Mouse (Mus musculus): ENCODE results near the gene Adcy5.

Gene Adcy5

DNA sequence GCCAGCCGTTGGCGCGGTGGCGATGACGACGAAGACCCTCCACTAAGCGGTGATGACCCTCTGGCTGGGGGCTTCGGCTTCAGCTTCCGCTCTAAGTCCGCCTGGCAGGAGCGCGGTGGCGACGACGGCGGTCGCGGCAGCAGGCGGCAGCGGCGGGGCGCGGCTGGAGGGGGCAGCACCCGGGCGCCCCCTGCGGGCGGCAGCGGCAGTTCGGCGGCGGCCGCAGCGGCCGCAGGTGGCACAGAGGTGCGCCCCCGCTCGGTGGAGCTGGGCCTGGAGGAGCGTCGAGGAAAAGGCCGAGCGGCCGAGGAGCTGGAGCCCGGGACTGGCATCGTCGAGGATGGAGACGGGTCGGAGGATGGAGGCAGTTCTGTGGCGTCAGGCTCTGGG, 1.6 kb downstream of the Adcy5 start:
- peak in 1 of 2 experiments; percentile 6 for DNase-seq (ENCODE audit: low spot score in 2 of 2)

GRCm38 (mm10) chr16:35156832-35157231, 2.2 kb downstream of the Adcy5 start:
- no peak for DNase-seq (ENCODE audit: low spot score in 2 of 2)

GRCm38 (mm10) chr16:35159532-35159931, 4.9 kb downstream of the Adcy5 start:
- no peak for DNase-seq (ENCODE audit: low spot score in 2 of 2)

DNA sequence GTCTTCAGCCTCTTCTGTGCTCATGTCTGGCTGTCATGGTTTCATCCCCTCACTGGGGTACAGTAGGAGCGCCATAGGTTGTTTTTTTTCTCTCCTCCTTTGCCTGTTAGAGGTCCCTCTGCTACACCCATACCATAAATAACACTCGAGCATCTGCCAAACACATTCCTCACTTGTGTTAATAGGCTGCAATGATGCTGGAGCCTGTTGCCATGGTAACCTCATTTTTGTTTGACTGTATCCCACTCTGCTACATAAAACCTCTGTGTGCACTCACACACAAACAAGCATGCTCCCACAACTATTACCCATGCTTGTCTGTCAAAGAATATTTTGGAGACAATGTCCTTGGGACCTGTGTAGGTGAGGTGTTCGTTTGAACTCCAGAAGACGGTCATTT, 5.3 kb downstream of the Adcy5 start:
- no peak for DNase-seq (ENCODE audit: low spot score in 2 of 2)

DNA sequence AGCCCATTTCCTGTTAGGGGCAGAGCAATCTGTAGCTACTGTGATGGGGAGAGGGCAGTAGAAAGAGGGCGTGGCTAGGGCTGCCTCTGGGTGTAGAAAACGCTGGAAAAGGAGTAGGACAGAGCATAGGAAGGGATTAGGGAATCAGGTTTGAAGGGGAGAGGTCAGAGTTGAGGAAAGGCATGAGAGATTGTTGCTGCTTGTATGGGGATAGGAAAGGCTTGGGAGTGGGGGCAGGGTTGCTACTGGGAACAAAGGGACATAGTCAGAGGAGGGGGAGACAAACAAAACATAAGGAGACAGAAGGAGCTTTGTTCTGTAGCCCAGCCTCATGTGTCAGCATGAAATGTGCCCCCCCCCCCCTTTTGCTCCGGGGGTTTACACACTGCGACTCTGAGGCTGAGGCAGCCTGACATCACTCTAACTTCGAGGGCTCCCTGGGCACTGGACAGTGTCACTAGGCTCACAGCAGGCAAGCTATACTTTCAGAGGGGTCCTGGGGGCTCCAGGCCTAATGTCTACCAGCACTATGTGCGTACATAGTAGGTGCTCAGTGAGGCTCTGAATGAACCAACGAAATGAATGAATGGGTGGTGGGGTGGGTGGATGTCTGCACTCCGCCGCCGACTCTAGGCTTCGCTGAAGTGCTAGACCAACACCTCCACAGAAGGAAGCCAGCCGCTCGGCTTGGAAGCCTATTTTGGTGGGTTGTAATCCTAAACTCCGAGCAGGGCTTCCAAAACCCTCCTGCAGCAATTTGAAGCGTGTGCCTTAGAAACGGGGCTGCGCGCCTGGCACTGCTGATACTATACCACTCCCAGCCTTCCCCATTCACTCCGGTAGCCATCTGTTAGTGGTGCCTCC, 9.9 kb downstream of the Adcy5 start:
- no peak for DNase-seq (ENCODE audit: low spot score in 2 of 2)

- DNase-seq (ENCODE audit: low spot score in 2 of 2), result no peak
Measured at GRCm38 (mm10) chr16:35165361-35165760, 10.7 kb downstream of the Adcy5 start.

DNA sequence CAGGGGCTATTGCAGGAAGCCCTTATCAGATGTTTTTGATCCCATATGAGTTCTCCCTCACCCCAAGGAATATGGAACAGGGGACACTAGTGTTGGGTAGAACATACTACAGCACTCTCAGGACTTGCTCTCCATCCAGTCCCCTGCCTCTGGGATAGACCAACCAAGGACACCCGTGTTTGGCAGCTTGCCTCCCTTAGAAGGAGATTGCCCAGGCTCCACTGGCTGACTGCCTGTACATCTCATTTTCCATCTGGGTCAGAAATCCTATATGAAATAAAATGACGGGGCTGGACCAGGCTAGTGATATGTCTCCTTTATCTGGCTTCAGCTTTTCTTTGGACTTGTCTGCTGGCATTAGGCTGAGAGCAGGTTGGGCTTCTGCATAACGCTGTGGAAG, 11.1 kb downstream of the Adcy5 start:
- no peak for DNase-seq (ENCODE audit: low spot score in 2 of 2)

GRCm38 (mm10) chr16:35169431-35169830, 14.8 kb downstream of the Adcy5 start:
- no peak for DNase-seq (ENCODE audit: low spot score in 2 of 2)

DNA sequence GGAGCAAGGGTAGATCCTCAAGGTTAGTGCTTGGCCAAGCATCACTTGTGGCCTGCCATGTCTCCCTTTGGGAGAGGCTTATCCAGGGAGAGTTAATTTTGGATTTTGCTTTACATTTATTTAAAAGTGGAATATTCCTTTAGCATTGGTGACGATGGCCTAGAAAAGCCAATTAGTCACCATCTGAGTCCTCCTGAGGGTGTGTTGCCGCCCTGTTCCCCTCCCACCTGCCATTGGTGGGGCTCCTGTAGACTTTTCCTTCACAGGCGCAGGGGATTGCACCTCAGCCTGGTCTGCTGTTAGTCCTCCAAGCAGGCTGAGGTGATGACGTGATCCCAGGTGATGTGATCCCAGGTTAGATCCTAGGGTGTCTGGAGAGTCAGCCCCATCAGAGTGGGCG, 17.5 kb downstream of the Adcy5 start:
- no peak for DNase-seq (ENCODE audit: low spot score in 2 of 2)

DNA sequence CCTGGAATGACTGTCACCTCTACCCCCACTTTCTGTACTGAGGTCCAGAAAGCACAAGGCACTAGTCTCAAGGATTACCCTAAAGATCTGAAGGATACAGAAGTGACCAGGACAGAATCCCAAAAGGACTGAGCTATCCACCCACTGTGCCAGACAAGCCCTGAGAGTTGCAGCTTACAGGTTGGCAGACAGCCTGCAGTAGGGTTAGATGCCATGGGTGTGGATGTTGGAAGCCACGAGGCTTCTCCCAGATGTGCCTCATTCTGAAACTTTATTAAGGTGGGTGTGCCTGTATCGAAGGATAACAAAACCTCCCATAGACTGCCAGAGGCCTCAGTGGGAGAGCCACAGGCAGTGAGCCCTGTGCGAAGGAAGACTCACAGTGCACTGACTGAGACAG, 23.8 kb downstream of the Adcy5 start:
- DNase-seq (ENCODE audit: low spot score in 2 of 2), result no peak

GRCm38 (mm10) chr16:35179082-35179481, 24.4 kb downstream of the Adcy5 start:
- no peak for DNase-seq (ENCODE audit: low spot score in 2 of 2)

GRCm38 (mm10) chr16:35183161-35183560, 28.5 kb downstream of the Adcy5 start:
- no peak for DNase-seq (ENCODE audit: low spot score in 2 of 2)

GRCm38 (mm10) chr16:35188111-35188510, 33.4 kb downstream of the Adcy5 start:
- DNase-seq (ENCODE audit: low spot score in 2 of 2), result no peak

DNA sequence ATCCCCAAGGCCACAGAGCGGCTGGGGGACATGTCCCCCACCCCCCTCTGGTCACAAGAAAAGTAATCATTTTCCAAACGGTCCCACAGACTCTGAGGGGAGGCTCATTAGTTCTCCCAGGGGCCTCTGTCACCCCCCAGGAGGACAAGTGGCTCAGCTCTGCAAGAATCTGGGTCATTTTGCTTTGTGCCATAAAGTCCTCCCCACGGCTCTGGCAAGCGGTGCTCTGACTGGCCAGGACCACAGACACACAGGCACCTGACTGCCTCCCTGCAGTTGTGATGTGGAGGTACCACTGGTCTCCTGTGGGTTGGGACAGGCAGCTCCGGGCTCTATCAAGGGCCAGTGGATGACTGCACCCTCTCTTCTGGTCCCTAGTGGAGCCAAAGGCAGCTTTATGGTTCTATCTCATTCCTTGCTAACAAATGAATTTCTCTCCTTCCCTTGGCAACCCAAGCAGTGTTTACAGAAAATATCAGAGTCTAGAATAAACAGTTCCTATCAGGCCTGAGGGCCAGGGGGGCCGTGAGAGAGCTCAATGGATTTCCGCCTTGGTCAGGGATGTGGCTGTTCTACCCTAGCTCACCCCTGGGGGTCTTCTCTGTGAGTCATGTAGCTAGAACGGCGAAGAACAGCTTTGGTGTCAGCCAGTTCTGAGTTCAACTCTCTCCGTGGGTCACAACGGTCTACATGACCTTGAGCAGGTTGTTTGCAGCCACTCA, 34.9 kb downstream of the Adcy5 start:
- DNase-seq (ENCODE audit: low spot score in 2 of 2), result no peak

DNA sequence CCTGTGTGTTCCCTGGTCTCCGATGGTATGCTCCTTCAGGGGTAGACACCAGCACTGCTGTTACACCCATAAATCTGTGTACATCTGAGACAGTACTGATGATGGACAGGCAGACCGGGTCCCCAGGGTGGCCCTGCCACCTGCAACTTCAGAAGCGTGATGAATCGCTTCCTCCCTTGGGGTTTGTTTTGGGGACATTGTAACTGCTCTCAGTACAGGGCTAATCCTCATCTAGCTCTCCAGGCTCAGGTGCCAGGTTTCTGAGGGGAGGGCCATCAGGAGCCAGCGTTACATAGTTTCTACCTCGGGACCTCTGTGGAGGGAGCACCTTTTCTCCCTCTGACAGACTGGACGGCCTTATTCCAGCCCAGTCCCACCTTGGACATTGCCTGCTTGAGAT, 36.1 kb downstream of the Adcy5 start:
- no peak for DNase-seq (ENCODE audit: low spot score in 2 of 2)

GRCm38 (mm10) chr16:35191271-35191670, 36.6 kb downstream of the Adcy5 start:
- DNase-seq (ENCODE audit: low spot score in 2 of 2), result no peak

GRCm38 (mm10) chr16:35192471-35192870, 37.8 kb downstream of the Adcy5 start:
- DNase-seq (ENCODE audit: low spot score in 2 of 2), result no peak

GRCm38 (mm10) chr16:35193357-35193756, 38.7 kb downstream of the Adcy5 start:
- DNase-seq (ENCODE audit: low spot score in 2 of 2), result peak in 1 of 2 experiments; percentile 3

DNA sequence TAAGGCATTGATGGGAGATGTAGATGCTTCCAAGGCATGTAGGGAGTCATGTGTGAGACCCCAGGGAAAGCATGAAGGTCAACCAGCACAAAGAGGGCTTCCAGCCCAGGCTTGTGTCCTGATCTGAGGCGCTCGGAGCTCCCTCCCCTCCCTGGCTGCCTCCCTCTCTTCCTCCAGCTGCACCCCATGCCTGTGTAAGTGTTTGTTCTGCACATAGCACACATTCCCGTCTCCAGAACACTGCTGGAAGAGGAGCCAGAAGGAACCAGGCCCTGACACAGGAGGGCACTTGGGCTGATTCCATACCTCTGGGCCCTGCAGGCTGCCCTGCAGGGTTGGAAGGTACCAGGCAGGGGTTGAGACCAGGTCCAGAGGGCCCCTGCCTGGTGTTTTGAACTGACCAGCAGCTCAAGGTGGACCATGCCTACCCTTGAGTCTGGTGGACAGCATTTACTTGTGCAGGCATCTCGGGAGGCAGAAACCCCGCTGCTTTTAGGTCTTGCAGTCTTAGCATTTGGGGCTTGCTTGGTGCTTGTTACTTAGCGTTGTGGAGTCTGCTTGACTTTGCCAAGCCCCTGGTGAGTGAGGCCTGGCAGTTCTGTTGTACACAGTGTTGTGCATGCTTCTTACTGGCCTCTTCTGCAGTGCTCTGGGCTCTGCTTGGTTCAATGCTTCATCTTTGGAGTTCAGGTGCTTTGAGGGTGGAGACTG, 45.2 kb downstream of the Adcy5 start:
- DNase-seq (ENCODE audit: low spot score in 2 of 2), result no peak

DNA sequence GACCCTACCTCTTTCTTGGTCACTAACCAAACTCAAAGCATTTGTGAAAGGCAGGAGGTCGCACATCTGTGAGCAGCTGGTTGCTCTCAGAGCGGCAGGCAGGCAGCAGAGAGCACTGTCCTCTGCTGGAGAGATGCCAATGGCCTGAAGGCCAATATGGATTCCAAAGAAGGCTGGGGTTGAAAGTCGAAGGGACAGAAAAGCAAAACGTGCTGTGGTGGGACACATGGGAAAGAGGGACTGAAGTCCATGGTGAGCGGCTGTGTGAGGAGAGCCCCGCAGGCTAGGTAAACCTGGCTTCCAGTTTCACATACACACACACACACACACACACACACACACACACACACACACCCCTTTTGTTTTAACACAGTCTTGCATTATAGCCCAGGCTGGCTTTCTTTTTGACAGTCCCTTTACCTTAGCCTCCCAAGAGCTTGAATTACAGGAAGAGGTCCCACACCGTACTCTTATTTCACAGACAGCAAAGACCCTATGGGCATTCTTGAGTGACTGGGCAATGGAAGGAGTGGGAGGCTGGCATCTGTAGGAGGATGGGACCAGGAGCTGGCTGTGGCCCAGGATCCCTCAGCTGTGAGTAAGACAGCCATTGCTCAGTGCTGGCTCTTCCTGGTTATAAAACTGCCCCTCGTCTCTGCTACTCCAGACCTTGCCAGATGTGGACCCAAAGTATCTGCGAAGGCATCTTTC, 45.9 kb downstream of the Adcy5 start:
- no peak for DNase-seq (ENCODE audit: low spot score in 2 of 2)

DNA sequence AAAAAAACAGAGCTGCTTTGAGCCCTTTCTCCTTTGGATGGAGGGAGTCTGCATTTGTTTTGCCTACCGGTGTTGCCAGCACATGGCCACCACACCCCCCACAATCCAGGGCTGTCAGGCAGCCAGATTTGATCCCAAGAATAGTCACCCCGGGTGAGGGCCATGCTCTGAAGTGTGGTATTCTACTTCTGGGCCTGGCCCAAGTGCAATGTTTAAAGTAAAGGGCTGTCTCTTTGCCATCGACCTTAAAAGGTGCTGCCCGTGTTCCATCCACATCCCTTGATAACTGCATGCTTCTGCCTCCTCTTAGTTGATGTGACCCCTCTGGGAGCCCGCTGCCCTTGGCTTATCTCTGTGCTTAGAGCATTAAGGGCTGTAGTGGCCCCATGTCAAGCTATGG, 46.6 kb downstream of the Adcy5 start:
- DNase-seq (ENCODE audit: low spot score in 2 of 2), result no peak

- DNase-seq (ENCODE audit: low spot score in 2 of 2), result no peak
Measured at GRCm38 (mm10) chr16:35203511-35203910, 48.8 kb downstream of the Adcy5 start.
